Mouse (Mus musculus) hindbrain, embryonic 10.5 days (tissue): Measurements from ENCODE around the gene Gramd1b. TPM values are rescaled to one million over a fixed set of nuclear protein-coding genes. Genes with fewer than 3 reads are reported as not detected.
A peak's percentile ranks its signal among the peaks of the same experiment; 100 is the strongest.

Source experiments
- DNase-seq: peaks from one replicate; pipeline ENCODE4 v3.0.0-alpha.2; 2017; ENCODE audit warnings: low spot score
- H3K27ac ChIP-seq: fragments of 300-500 bp; sonication (generic); 2 replicates; pipeline ENCODE4 v1.5.1; 2016; ENCODE audit warnings: mild to moderate bottlenecking, moderate library complexity
- H3K27me3 ChIP-seq: fragments of 300-500 bp; sonication (generic); 2 replicates; pipeline ENCODE4 v1.6.1; 2016; ENCODE audit warnings: mild to moderate bottlenecking; ENCODE audit not compliant: poor library complexity, insufficient read depth, severe bottlenecking
- H3K36me3 ChIP-seq: fragments of 300-500 bp; sonication (generic); 2 replicates; pipeline ENCODE4 v1.6.1; 2016; ENCODE audit warnings: mild to moderate bottlenecking, moderate library complexity
- H3K4me1 ChIP-seq: fragments of 300-500 bp; sonication (generic); replicated peaks from 2 replicates; pipeline ENCODE4 v1.6.1; 2016; ENCODE audit warnings: mild to moderate bottlenecking
- H3K4me3 ChIP-seq: fragments of 300-500 bp; sonication (generic); 2 replicates; pipeline ENCODE4 v1.5.1; 2016; ENCODE audit warnings: mild to moderate bottlenecking, moderate library complexity
- H3K9me3 ChIP-seq: fragments of 300-500 bp; sonication (generic); 2 replicates; pipeline ENCODE4 v1.6.1; 2016; ENCODE audit warnings: mild to moderate bottlenecking, moderate library complexity
- WGBS: fragments of 180-500 bp; shearing (Covaris S2); methylation state at CpG from one replicate; pipeline ENCODE4 v1.1.7; 2016; 5-methylcytosine and 5-hydroxymethylcytosine counted together
- polyA plus RNA-seq: library from polyadenylated mRNA; unstranded; fragments of >200 nt; fragmentation: Nextera tagmentation; extraction: Ambion mirVana; gene quantifications from 2 replicates; pipeline ENCODE4 v1.2.1, GENCODE M21; 2016

The Gramd1b gene
- polyA plus RNA-seq, 1 experiment from 2014 or later = 4.6 TPM

- H3K36me3 ChIP-seq = no peaks in the 10 kb centered on the region
- H3K4me3 ChIP-seq = no peak overlapping the region
- no peaks in the 10 kb centered on the region for H3K27me3 ChIP-seq
- peaks cover 33% of the 10 kb centered on the region for H3K4me1 ChIP-seq
- no peak overlapping the region for H3K27ac ChIP-seq
- 77% methylated on average over 6 of the region's 6 CpGs for WGBS
- no peak for DNase-seq
- H3K9me3 ChIP-seq = no peaks in the 10 kb centered on the region
These were observed 207.4 kb downstream of the Gramd1b start for GRCm38 (mm10) chr9:40323773-40324172.

- no peak for DNase-seq
- Histone ChIP-seq H3K4me3 (no peak overlapping the region), H3K9me3 (no peaks in the 10 kb centered on the region), H3K4me1 (peaks cover 33% of the 10 kb centered on the region), H3K27me3 (no peaks in the 10 kb centered on the region), H3K27ac (no peak overlapping the region), H3K36me3 (no peaks in the 10 kb centered on the region)
- WGBS = 88% methylated on average over 5 of the region's 5 CpGs
These were observed 208.0 kb downstream of the Gramd1b start for GRCm38 (mm10) chr9:40323171-40323570.

DNA sequence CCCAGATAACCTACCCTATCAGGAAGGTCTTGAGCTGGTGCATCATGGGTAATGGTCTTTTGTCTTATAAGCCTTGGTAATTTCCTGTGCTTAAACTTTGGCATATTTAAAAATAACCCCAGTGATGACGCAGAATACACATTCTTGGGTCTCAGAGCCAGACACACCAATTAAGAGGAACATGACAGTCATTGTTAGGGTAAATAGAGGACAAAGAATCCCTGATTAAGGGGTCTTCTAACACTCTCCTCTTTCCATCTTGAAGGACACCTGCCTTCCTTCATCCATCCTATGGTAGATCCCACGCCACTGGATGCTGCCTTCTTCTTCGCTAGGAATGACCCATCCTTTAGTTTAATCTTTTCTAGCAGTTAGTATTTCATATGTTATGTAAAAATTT, 208.8 kb downstream of the Gramd1b start:
- 0 out of 2 replicates have a peak, but pooled peaks cover 4% of the 10 kb centered on the region for H3K36me3 ChIP-seq
- no peaks in the 10 kb centered on the region for H3K9me3 ChIP-seq
- H3K4me3 ChIP-seq = no peak overlapping the region
- no peaks in the 10 kb centered on the region for H3K27me3 ChIP-seq
- no peak for DNase-seq
- 96% methylated on average over 3 of the region's 3 CpGs for WGBS
- no peak overlapping the region for H3K27ac ChIP-seq
- peaks cover 33% of the 10 kb centered on the region for H3K4me1 ChIP-seq

DNA sequence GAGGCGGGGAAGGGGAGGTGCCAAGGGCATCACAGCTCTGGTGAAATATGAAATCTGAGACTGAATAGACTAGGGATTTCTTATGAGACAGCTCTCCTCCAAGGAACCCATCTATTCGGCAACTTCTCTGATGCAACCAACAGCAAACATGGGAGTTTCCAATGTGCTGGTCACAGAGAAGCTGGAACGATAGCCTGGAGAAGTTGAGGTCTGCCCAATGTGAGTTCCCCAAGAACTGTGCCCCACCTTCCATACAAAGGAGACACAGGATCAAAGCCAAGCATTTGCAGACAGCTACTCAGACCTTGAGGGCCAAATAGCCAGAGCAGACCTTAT, 209.5 kb downstream of the Gramd1b start:
- Histone ChIP-seq H3K27me3 (no peaks in the 10 kb centered on the region), H3K27ac (peak overlapping the region; percentile 74), H3K36me3 (peaks cover 11% of the 10 kb centered on the region; the same call in 1 of the 2 replicates), H3K4me3 (no peak overlapping the region; the same call in 1 of the 2 replicates), H3K4me1 (peaks cover 32% of the 10 kb centered on the region), H3K9me3 (no peaks in the 10 kb centered on the region)
- no peak for DNase-seq
- WGBS = 66% methylated on average over 3 of the region's 3 CpGs

DNA sequence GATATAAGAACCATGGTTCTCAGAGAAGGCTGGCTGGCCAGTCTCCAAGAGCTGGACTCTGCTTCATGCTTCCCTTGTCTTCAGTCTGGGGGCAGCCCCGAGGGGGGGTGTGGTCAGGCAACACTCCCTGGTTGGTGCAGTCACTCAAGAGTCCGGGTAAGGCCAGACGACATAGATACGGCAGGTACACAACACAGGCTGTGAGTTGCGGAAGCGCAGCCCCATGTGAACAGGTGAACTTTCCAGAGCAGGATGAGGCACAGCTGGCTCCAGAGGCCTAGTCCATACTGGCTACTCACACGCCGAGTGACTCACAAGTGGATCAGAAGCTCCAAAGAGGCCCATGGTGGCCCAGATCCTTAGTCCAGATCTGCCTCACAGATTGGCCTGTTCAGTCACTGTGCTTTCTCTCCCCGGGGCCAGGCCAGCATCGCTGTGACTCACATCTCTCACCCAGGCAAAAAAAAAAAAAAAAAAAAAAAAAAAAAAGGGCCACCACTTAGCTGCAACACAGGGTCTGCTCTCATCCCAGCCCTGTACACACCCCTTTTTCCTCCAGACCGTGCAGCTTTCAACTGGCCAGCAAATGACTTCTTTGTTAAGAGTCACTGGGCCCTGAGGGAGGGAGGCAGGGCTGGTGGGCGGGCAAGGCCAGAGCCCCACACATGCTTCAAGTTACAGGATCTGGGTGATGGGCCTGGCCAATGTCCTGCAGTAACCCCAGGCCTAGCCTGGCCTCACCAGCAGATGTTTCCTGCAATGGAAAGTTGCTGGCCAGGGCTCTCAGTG, 210.1 kb downstream of the Gramd1b start:
- Histone ChIP-seq H3K4me1 (peaks cover 27% of the 10 kb centered on the region), H3K27ac (peak overlapping the region; percentile 74), H3K27me3 (no peaks in the 10 kb centered on the region), H3K36me3 (peaks cover 11% of the 10 kb centered on the region; the same call in 1 of the 2 replicates), H3K9me3 (no peaks in the 10 kb centered on the region), H3K4me3 (peak overlapping the region; percentile 7; the same call in 1 of the 2 replicates)
- 50% methylated on average over 12 of the region's 12 CpGs for WGBS
- peak; percentile 74 for DNase-seq

DNA sequence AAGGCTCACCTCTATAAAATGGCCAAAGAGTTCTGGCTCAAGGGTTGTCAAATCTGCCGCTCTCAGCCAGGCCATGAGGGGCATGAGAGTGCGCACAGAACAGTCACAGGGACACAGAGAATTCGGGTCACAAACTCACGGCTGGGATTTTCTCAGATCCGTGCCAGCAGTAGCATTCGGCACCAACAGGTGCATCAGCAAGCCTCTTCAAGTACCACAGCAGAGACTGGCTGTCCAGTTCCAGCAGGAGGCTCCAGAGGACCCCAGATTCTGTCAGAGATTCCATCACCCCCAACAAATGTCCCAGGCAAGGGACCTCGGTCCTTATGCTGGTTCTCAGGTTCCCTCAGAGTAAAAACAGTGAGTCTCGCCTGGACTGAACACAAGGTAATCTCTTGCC, 210.8 kb downstream of the Gramd1b start:
- no peak overlapping the region for H3K4me3 ChIP-seq
- H3K36me3 ChIP-seq = peaks cover 12% of the 10 kb centered on the region; the same call in 1 of the 2 replicates
- no peak for DNase-seq
- no peaks in the 10 kb centered on the region for H3K9me3 ChIP-seq
- peaks cover 22% of the 10 kb centered on the region for H3K4me1 ChIP-seq
- H3K27me3 ChIP-seq = no peaks in the 10 kb centered on the region
- H3K27ac ChIP-seq = peak overlapping the region; percentile 74
- WGBS = 90% methylated on average over 8 of the region's 8 CpGs

DNA sequence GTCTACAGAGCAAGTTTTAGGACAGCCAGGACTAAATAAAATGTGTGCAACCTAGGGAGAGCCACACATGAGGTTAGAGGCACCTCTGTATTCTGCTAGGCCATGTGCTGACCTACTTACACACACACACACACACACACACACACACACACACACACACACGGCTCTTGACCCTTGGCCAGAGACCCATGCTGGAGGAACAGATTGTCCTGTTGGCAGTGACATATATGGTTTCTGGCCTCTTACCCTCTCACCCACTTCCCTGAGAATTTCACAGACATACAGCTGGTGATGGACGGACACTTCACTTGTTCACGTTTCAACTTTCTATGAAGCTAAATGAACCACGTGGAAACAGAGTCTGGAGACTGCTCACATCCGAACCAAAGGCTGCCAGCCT, 212.4 kb downstream of the Gramd1b start:
- WGBS = 86% methylated on average over 5 of the region's 5 CpGs
- no peak for DNase-seq
- H3K27me3 ChIP-seq = no peaks in the 10 kb centered on the region
- H3K27ac ChIP-seq = no peak overlapping the region
- peaks cover 22% of the 10 kb centered on the region for H3K4me1 ChIP-seq
- H3K36me3 ChIP-seq = peaks cover 16% of the 10 kb centered on the region; the same call in 1 of the 2 replicates
- H3K4me3 ChIP-seq = no peak overlapping the region
- no peaks in the 10 kb centered on the region for H3K9me3 ChIP-seq

- Histone ChIP-seq H3K27me3 (no peaks in the 10 kb centered on the region), H3K4me3 (no peak overlapping the region), H3K9me3 (no peaks in the 10 kb centered on the region), H3K4me1 (peaks cover 22% of the 10 kb centered on the region), H3K36me3 (peaks cover 16% of the 10 kb centered on the region; the same call in 1 of the 2 replicates), H3K27ac (no peak overlapping the region)
- 90% methylated on average over 4 of the region's 4 CpGs for WGBS
- DNase-seq = no peak
These were observed 213.4 kb downstream of the Gramd1b start for GRCm38 (mm10) chr9:40317735-40318134.

- H3K9me3 ChIP-seq = no peaks in the 10 kb centered on the region
- no peak overlapping the region for H3K4me3 ChIP-seq
- H3K27ac ChIP-seq = no peak overlapping the region
- no peaks in the 10 kb centered on the region for H3K27me3 ChIP-seq
- H3K36me3 ChIP-seq = peaks cover 16% of the 10 kb centered on the region; the same call in 1 of the 2 replicates
- 93% methylated on average over 9 of the region's 9 CpGs for WGBS
- DNase-seq = no peak
- H3K4me1 ChIP-seq = peaks cover 21% of the 10 kb centered on the region
These were observed 214.1 kb downstream of the Gramd1b start for GRCm38 (mm10) chr9:40316865-40317660.

- Histone ChIP-seq H3K9me3 (no peaks in the 10 kb centered on the region), H3K27ac (no peak overlapping the region), H3K27me3 (no peaks in the 10 kb centered on the region), H3K4me1 (peaks cover 4% of the 10 kb centered on the region; the same call in 1 of the 2 replicates), H3K4me3 (no peak overlapping the region), H3K36me3 (peaks cover 29% of the 10 kb centered on the region)
- DNase-seq = no peak
- WGBS = 61% methylated on average over 9 of the region's 9 CpGs
These were observed 219.4 kb downstream of the Gramd1b start for GRCm38 (mm10) chr9:40311813-40312212.

DNA sequence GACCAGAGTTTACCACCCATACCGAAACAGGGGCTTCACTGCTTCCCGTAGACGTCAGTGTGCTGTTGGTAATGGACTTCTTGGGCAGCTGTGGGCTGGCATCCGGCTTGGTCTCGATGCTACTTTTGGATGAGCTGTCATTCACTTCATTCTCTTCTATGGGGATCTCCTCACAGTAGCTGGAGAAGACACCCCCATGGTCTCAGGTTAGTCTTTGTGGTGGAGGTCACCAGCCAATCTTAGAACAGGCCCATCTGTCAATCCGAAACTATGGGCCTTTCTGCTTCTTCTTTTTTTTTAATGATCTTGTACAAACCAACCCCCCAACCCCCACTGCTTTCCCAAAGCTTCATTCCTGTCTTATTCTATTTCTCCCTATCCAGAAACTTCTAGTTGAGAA, 221.3 kb downstream of the Gramd1b start:
- WGBS = 95% methylated on average over 6 of the region's 6 CpGs
- Histone ChIP-seq H3K27me3 (no peaks in the 10 kb centered on the region), H3K27ac (no peak overlapping the region), H3K4me3 (no peak overlapping the region), H3K4me1 (peaks cover 4% of the 10 kb centered on the region; the same call in 1 of the 2 replicates), H3K9me3 (no peaks in the 10 kb centered on the region), H3K36me3 (peaks cover 42% of the 10 kb centered on the region)
- DNase-seq = no peak

DNA sequence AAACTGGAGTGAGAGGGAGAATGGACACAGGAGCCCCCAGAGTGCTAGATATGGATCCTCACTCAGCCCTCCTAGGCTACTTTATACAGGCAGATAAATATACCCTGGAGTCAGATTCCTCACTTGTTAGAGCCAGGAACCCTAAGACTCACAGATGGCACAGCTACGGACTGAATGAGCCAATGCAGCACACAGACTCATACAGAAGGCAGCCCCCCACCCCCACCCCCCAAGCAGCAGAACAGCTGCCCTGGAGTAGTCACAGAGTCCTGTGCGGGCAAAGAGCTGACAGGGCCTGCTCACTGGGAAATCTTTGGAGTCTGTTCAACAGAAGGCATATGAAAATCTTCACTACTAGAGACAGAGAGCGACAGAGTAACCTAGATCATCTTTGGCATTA, 223.9 kb downstream of the Gramd1b start:
- no peak overlapping the region for H3K27ac ChIP-seq
- DNase-seq = no peak
- peaks cover 4% of the 10 kb centered on the region; the same call in 1 of the 2 replicates for H3K4me1 ChIP-seq
- WGBS = 87% methylated on average over 3 of the region's 3 CpGs
- H3K4me3 ChIP-seq = no peak overlapping the region
- peaks cover 66% of the 10 kb centered on the region for H3K36me3 ChIP-seq
- no peaks in the 10 kb centered on the region for H3K27me3 ChIP-seq
- no peaks in the 10 kb centered on the region for H3K9me3 ChIP-seq

- Histone ChIP-seq H3K27me3 (no peaks in the 10 kb centered on the region), H3K9me3 (no peaks in the 10 kb centered on the region), H3K4me3 (no peak overlapping the region), H3K36me3 (peaks cover 84% of the 10 kb centered on the region), H3K27ac (no peak overlapping the region), H3K4me1 (no peaks in the 10 kb centered on the region)
- DNase-seq = no peak
- WGBS = 96% methylated on average over 8 of the region's 8 CpGs
These were observed 226.9 kb downstream of the Gramd1b start for GRCm38 (mm10) chr9:40304243-40304642.
